Mouse (Mus musculus): ENCODE measurements around the gene Sptbn4.

The Sptbn4 gene

GRCm38 (mm10) chr7:27474490-27474954 lies 27.0 kb upstream of the Sptbn4 start:
- ATAC-seq (ENCODE audit: low TSS enrichment): peak; percentile 91

- no peak for ATAC-seq (ENCODE audit: low TSS enrichment)
Observed at GRCm38 (mm10) chr7:27473835-27474489, 26.5 kb upstream of the Sptbn4 start.

DNA sequence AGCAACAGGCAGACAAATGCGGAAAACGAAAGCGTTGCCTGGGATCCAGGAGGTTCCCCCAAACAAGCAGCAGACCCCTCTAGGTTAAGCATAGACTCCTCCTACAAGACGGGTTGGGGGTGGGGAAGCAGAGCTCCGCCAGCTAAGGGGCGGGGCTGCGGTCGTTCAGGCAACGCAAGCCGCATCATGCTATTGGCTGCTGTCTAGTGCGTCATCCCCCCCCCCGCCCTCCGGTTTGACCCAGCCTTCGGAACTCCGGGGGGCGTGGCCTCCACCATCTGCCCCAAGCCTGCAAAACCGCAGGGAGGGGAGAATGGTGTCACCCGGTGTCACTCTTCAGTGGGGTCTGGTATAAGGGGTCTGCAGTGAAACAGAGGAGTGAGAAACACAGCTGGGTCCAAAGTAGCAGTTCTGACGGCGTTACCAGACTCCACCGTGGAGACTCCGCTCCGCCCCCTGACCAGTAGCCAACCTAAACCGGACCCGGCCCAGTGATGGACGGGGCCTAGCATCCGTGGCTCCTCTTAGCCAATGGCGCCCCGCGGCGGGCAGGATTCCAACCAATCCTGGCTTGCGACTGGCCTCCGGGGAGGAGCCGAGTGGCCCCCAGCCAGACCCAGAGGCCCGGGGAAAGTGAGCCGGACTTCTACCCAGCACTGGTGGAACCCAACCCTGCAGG lies 25.8 kb upstream of the Sptbn4 start, which contains the start of gene Sertad3:
Sertad3 (plus strand) TSS at position 613 of the 679 bp plus-strand sequence.
- ATAC-seq (ENCODE audit: low TSS enrichment): peak; percentile 79

DNA sequence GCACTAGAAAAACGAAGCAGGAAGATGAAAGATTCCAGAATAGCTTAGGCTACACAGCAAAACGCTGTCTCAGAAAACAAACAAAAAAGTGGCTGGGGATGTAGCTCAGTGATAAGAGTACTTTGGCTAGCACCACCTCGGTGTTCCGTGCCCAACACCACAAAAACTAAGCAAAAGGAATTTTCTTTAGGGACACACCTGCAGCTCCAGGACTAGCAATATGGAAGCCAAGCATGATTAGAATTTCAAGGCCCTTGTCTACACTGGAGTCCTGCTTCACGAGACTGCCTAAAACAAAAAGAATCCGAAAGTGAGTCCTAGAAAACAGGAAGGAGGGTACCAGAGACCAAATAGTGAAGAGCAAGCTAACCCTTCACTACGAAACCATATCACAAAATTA lies 25.1 kb upstream of the Sptbn4 start:
- ATAC-seq (ENCODE audit: low TSS enrichment): no peak

- ATAC-seq (ENCODE audit: low TSS enrichment): no peak
Observed at GRCm38 (mm10) chr7:27471390-27472120, 24.1 kb upstream of the Sptbn4 start.

DNA sequence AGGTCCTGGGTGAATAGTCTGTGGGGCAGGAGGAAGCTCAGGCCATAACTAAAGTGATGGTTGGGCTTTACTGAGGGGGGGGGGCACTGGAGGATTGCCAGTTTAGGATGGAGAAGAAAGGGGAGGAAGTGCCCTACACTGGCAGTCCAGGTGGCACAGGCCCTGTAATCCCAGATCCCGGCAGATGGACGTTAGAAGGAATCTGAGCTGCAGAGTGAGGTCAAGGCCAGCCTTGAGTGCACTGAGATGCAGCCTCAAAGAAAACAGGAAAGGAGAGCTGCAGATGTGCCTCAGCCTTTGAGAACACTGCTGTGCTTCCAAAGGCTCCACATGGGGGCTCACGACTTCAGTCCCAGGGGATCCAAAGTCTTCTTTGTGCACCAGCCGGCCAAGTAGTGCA lies 20.2 kb upstream of the Sptbn4 start:
- ATAC-seq (ENCODE audit: low TSS enrichment): no peak

GRCm38 (mm10) chr7:27460477-27460876 lies 13.0 kb upstream of the Sptbn4 start:
- ATAC-seq (ENCODE audit: low TSS enrichment): no peak

- no peak for ATAC-seq (ENCODE audit: low TSS enrichment)
Observed at GRCm38 (mm10) chr7:27459640-27460039, 12.2 kb upstream of the Sptbn4 start.

DNA sequence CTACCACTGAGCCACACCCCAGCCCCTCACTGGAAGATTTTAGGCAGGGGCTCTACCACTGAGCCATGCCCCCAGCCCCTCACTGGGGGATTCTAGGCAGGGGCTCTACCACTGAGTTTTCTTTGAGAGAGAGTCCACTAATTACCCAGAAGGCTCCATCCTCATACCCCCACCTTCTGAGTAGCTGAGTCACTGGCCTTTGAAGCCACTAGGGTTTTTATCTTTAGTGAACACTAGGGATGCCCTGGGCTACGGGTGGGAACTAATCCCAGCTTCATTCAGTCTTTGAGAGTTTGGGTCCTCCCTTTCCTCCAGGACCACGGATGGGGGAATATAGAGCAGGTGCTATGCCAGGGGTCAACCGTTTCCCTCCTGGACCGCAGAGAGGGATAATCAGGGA lies 11.1 kb upstream of the Sptbn4 start:
- no peak for ATAC-seq (ENCODE audit: low TSS enrichment)

- ATAC-seq (ENCODE audit: low TSS enrichment): no peak
Observed at GRCm38 (mm10) chr7:27455273-27455672, 7.8 kb upstream of the Sptbn4 start.

- no peak for ATAC-seq (ENCODE audit: low TSS enrichment)
Observed at GRCm38 (mm10) chr7:27454461-27455121, 7.1 kb upstream of the Sptbn4 start.

DNA sequence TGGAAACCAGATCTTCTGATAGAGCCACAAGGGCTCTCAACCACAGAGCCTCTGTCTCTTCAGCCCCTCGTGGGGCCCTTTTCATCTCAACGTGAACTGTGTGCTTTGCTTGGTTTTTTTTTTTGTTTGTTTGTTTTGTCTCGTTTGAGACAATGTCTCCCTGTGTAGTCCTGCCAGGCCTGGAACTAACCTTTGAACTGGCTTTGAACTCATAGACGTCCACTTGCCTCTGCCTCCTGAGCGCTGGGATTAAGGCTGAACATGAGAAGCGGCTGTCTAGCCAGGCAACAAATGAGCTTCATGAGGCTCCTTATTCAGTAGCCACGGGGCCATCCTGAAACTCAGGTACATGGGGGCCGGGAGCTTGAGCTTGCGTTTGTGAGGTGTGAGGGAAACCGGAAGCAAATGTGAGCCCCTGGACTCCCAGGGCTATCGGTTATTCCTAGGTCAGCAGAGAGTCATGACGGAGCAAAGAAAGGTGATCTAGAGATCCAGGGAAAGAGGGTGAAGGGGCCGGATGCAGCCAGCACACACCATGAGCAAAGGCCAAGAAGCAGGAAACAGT lies 4.8 kb upstream of the Sptbn4 start:
- no peak for ATAC-seq (ENCODE audit: low TSS enrichment)

GRCm38 (mm10) chr7:27451359-27451758 lies 3.9 kb upstream of the Sptbn4 start:
- ATAC-seq (ENCODE audit: low TSS enrichment): no peak

DNA sequence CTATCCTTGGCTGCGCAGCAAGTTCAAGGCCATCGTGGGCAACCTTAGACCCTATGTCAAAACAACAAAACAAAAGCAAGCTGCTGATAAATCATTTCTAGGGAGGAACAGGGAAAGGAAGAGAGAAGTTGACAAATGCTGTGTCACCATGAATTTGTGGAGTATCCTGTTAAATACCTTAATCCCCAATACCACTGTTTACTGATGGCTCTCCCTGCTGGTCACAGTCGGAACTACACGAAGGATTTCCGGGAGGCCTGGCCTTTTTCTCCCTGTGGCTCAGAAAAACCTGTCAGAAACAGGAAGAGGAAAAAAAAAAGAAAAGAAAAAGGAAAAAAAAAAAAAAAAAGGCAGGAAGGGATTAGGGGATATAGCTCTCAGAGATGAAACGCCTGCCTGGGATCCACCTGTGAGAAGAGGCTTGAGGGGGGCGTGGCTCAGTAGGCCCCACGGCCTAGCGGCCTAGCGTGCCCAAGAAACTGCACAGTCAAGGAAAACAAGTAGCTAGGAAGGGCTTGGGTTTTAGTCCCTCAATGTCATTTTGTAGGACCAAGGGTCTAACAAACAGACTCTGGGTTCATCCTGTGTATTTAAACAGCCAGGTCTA lies 1.9 kb upstream of the Sptbn4 start:
- ATAC-seq (ENCODE audit: low TSS enrichment): no peak

DNA sequence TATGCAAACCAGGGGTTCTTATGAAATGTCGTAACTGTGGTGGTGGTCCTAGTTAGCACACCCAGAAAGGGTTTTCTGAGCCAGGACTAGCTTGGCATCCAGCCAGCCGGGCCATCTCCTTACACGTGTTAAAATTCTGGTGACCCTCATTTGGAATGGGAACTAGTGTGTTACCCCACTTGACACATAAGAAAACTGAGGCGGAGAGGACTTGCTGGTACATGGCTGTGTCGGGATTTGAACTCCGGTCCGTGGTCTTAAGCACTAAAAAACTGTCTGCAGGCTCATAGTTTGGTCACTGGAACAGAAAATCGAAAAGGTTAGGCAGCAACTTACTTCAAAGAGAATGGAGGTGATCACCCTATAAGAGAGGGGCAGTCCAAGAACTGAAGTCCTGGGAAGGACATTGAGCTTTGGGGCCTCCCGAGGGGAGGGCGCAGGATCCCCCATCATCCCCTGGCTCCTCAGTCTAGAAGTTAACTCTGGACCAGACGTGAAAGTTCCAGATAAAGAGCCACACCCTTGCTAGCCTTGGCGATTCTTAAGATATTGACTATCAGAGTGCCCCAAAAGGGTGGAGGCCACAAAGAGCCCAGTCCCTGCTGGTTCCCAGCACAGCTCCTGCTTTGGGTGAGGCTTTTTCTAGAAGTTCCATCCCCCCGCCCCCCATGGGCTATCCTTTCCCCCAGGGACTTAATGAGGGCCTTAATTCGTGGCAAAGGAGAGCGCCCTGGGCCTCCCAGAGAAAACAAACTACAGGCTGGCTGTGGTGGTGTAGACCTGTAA lies 1.1 kb upstream of the Sptbn4 start:
- ATAC-seq (ENCODE audit: low TSS enrichment): no peak

DNA sequence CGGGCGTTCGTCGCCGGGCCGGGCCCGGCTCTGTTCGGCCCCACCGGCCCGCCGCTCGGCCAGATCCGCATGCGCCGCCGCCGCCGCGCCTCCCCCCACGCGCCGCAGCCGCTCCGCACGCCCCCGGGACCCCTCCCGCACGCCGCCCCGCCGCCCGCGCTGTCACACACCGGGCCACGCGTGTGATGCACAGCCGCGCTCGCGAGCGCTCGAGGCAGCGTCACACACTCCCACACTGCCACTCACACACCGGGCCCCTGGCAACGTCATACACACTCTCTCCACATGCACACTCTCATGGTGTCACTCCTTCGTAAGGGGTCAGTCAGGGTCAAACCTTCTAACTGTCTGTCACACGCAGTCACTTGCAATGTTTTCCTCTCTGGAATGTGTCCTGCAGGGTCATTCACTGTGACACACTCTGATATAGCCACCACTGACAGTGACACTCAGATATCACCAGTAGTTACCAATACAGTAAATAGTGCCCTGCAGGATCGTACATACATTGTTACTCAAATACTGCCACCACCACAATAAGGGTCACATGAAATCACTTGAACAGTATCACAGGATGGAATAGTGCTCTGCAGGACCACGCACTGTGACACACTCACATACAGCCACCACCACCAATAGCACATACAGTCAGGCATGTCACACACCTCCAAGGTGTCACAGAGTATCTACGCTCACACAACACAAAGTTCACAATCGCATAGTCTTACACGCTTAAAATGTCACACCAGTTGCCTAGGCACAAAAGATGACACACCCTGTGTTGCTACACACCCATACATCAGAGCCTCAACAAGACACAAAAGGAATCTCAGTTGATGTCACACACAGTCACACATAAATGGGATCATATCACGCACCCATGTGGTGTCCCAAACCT lies 716 bp downstream of the Sptbn4 start:
- peak; percentile 54; the same call in 1 of the 2 replicates for ATAC-seq (ENCODE audit: low TSS enrichment)

DNA sequence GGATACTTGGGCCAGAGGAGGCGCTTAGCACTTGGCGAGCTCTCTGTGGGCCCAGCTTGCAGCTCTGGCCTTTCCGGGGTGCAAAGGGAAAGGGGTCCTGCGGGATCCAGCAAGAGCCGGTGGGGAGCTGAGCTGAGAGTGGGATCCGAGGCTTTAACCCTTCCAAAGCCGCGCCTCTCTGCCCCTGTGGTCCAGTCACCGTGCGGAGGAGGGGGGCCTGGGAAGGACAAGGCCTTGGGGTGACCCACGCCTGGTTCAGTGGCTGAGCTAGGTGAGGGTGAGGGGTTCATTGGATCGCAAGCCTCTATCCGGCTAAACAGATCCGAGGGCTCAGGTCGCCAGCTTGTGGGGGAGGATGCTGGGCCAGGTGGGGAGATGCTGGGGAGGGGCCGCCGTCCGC lies 1.4 kb downstream of the Sptbn4 start:
- ATAC-seq (ENCODE audit: low TSS enrichment): no peak

- ATAC-seq (ENCODE audit: low TSS enrichment): no peak
Observed at GRCm38 (mm10) chr7:27440014-27440413, 7.5 kb downstream of the Sptbn4 start.

DNA sequence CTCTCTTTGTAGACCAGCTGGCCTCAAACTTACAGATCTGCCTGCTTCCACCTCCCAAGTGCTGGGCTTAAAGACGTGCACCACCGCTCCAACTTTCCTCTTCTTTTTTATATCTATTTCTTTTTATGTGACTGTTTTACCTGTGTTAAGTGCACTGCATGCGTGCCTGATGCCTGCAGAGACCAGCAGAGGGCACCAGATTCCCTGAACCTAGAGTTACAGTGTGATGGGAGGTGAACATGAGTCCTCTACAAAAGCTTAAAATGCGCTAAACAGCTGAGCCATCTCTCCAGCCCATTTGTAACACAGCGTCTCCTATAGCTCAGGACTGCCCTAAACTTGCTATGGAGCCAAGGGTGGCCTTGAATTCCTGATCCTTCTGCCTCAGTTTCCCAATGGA lies 9.9 kb downstream of the Sptbn4 start:
- no peak for ATAC-seq (ENCODE audit: low TSS enrichment)

DNA sequence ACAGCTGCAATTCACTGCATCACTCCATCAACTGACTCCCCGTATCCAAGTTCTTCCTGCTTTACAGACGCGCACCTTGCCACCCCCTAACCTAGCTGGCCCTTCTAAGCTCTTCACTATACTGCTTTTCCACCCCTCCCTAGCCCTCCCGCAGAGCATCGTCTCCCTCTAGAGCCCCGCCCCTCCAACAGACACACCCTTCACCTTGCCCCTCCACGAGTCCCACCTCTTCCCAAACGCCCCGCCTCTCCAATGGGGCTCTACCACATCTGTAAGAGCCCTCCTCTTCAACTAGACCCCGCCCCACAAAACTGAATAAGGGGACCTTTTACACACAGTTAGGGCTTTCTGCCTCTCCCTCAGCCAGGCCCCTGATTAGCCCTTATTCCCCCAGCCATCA lies 13.7 kb downstream of the Sptbn4 start:
- ATAC-seq (ENCODE audit: low TSS enrichment): no peak
